ENCODE assay signal across 8 mouse cellular contexts in the genomic region with DNA sequence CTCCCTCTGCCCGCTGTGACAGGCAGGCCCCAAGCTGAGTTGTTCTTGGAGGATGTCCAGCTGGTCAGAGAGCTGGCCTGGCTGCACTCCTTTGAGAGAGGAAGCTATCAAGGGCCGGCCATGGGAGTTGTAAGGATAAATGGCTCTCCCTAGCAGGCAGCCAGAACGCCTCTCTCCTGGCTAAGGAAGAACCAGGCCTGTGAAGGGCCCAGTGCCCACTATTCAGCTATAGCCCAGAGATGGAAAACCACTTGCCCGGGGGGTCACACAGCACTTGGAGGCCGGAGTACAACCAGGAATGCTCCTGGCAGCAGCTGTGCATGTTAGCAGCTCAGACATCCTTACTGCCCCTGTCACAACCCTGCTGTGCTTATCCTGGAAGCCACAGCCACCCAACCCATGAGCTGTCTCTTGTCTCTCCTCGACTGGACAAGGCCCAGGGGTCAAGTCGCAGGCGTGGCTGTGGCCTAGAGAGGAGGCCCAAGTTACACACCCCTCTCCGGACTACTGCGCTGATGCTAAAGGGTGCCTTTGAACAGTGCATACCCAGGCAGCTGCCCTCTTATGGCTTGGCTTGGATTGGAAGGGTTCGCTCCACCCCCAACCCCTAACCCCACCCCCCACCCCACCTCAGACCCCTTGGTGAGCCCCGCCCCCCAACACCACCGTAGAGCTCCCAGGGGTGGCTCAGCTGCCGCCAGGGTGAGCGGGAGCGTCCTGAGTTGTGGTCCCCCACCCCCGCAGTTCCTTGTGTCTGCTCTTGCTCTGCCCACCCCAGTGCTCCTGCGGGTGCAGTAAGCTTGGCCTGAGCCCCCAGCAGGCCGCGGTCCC.
A peak's percentile ranks its signal among the peaks of the same experiment; 100 is the strongest.
DNase-seq lines count a peak whose midpoint lies in the region; ATAC-seq and TF ChIP-seq lines count a peak whose summit lies in the region.

No protein-coding gene starts in this region.

- peak overlapping the region; percentile 80 for H3K27ac ChIP-seq in cerebellum, adult 2 months (ENCODE audit: insufficient read depth, low read length)
- H3K27ac ChIP-seq in hindbrain, embryonic 14.5 days, result peak overlapping the region; percentile 77
- no peak overlapping the region; the same call in 1 of the 2 replicates for H3K27ac ChIP-seq in liver, embryonic 11.5 days (ENCODE audit: low read depth, low read length)
- H3K27ac ChIP-seq in neural tube, embryonic 15.5 days (replicated peaks), result peak overlapping the region; percentile 85

- ATAC-seq in frontal cortex, adult (ENCODE audit: low TSS enrichment), result peak; percentile 26; the same call in 1 of the 2 replicates
- peak; percentile 22; the same call in 1 of the 2 replicates for ATAC-seq in hindbrain, embryonic 14.5 days (ENCODE audit: low FRiP score)
- ATAC-seq in liver, embryonic 11.5 days (replicated peaks; ENCODE audit: low FRiP score), result peak; percentile 35
- peak; percentile 22; the same call in 1 of the 2 replicates for ATAC-seq in neural tube, embryonic 15.5 days (ENCODE audit: low FRiP score)

- H3K4me2 ChIP-seq in hindbrain, embryonic 14.5 days (replicated peaks), result peak overlapping the region; percentile 51
- H3K4me2 ChIP-seq in liver, embryonic 11.5 days, result peak overlapping the region; percentile 52
- peak overlapping the region; percentile 57 for H3K4me2 ChIP-seq in neural tube, embryonic 15.5 days

- no peak for DNase-seq in frontal cortex, postnatal 25 days (ENCODE audit: low spot score in 2 of 2)
- DNase-seq in cerebellum, adult 2 months, result peak; percentile 83 to 87
- peak; percentile 82 for DNase-seq in gastrocnemius, adult 18-20 months (ENCODE audit: low spot score)
- DNase-seq in hindbrain, embryonic 14.5 days (ENCODE audit: low spot score), result no peak
- no peak for DNase-seq in liver, embryonic 11.5 days (ENCODE audit: low spot score)
- DNase-seq in urinary bladder, postnatal 25 days (ENCODE audit: low spot score), result no peak

- peaks cover 74% of the 10 kb centered on the region for H3K4me1 ChIP-seq in cerebellum, adult 2 months (ENCODE audit: control insufficient read depth, insufficient read depth, low read length)
- H3K4me1 ChIP-seq in hindbrain, embryonic 14.5 days (replicated peaks; ENCODE audit: control insufficient read depth, insufficient read depth, low read length), result peaks cover 80% of the 10 kb centered on the region
- peaks cover 91% of the 10 kb centered on the region for H3K4me1 ChIP-seq in liver, embryonic 11.5 days (replicated peaks; ENCODE audit: control insufficient read depth, insufficient read depth, low read length)
- peaks cover 88% of the 10 kb centered on the region for H3K4me1 ChIP-seq in neural tube, embryonic 15.5 days

- H3K4me3 ChIP-seq in cerebellum, adult 2 months (replicated peaks; ENCODE audit: insufficient read depth, low read depth, low read length), result no peak overlapping the region
- peak overlapping the region; percentile 15 for H3K4me3 ChIP-seq in hindbrain, embryonic 14.5 days (replicated peaks; ENCODE audit: low read length)
- peak overlapping the region; percentile 19; the same call in 1 of the 2 replicates for H3K4me3 ChIP-seq in liver, embryonic 11.5 days (ENCODE audit: low read depth, low read length)
- H3K4me3 ChIP-seq in neural tube, embryonic 15.5 days (replicated peaks), result peak overlapping the region; percentile 19

- H3K9ac ChIP-seq in hindbrain, embryonic 14.5 days, result peak overlapping the region; percentile 52
- peak overlapping the region; percentile 15; the same call in 1 of the 2 replicates for H3K9ac ChIP-seq in liver, embryonic 11.5 days (ENCODE audit: low read depth, low read length)
- peak overlapping the region; percentile 47 for H3K9ac ChIP-seq in neural tube, embryonic 15.5 days (replicated peaks)

- H3K9me3 ChIP-seq in hindbrain, embryonic 14.5 days (ENCODE audit: control insufficient read depth, low read length), result no peaks in the 10 kb centered on the region
- no peaks in the 10 kb centered on the region for H3K9me3 ChIP-seq in liver, embryonic 11.5 days (ENCODE audit: control insufficient read depth, low read length)
- H3K9me3 ChIP-seq in neural tube, embryonic 15.5 days (replicated peaks), result no peaks in the 10 kb centered on the region

- no peak for TF ChIP-seq CTCF in cerebellum, adult 2 months (IDR thresholded peaks at IDR 0.05; ENCODE audit: borderline replicate concordance, insufficient read depth, low read depth, low read length)

- 9% methylated on average over 20 of the region's 20 CpGs for WGBS in cerebellum, adult 2 months
- 6% methylated on average over 19 of the region's 20 CpGs for WGBS in hindbrain, embryonic 14.5 days
- 14% methylated on average over 19 of the region's 20 CpGs for WGBS in liver, embryonic 11.5 days
- WGBS in neural tube, embryonic 15.5 days, result 4% methylated on average over 20 of the region's 20 CpGs

- no peaks in the 10 kb centered on the region for H3K27me3 ChIP-seq in cerebellum, adult 2 months (ENCODE audit: control insufficient read depth, insufficient read depth, low read length)
- no peaks in the 10 kb centered on the region for H3K27me3 ChIP-seq in hindbrain, embryonic 14.5 days (ENCODE audit: control insufficient read depth, insufficient read depth, low read length)
- H3K27me3 ChIP-seq in liver, embryonic 11.5 days (replicated peaks; ENCODE audit: control insufficient read depth, insufficient read depth, low read length), result no peaks in the 10 kb centered on the region
- no peaks in the 10 kb centered on the region for H3K27me3 ChIP-seq in neural tube, embryonic 15.5 days (replicated peaks)

- TF ChIP-seq POLR2A in cerebellum, adult 2 months (IDR thresholded peaks at IDR 0.05; ENCODE audit: borderline replicate concordance, insufficient read depth, low read length), result no peak

- H3K36me3 ChIP-seq in hindbrain, embryonic 14.5 days (replicated peaks; ENCODE audit: control insufficient read depth, insufficient read depth), result no peaks in the 10 kb centered on the region
- H3K36me3 ChIP-seq in liver, embryonic 11.5 days (ENCODE audit: control insufficient read depth, insufficient read depth, low read length), result no peaks in the 10 kb centered on the region
- H3K36me3 ChIP-seq in neural tube, embryonic 15.5 days, result no peaks in the 10 kb centered on the region

Comparison
In these comparisons a context has a peak if more than half of its experiments do, and no peak if none do; other contexts are left out.
1. DNase-seq: peak in cerebellum, adult 2 months (2 of 2) and gastrocnemius, adult 18-20 months (single experiment); none in frontal cortex, postnatal 25 days (0 of 2), hindbrain, embryonic 14.5 days (single experiment), liver, embryonic 11.5 days (single experiment) and urinary bladder, postnatal 25 days (single experiment).
2. Peak in every context shown above with its lines, with median percentiles within 50 percentile points of each other: ATAC-seq, H3K4me2 ChIP-seq and H3K9ac ChIP-seq.